Mouse (Mus musculus): ENCODE results near the gene Gpt2.

DNA sequence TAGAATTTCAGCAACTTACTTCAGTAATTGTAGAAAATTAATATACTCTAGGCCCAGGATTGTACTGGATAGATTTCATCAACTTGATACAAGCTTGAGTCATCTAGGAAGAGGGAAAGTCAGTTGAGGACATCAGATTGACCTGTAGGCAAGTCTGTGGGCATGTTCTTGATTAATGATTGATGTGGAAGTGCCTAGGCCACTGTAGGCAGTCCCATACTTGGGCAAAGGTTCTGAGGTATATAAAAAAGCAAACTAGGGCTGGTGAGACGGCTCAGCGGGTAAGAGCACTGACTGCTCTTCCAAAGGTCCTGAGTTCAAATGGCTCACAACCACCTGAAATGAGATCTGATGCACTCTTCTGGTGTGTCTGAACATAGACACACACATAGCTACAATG lies 75.4 kb downstream of the Gpt2 start:
- TF ChIP-seq CTCF (IDR thresholded peaks at IDR 0.05; ENCODE audit: extremely low read depth, insufficient read depth, insufficient read length, insufficient replicate concordance) (no peak), POLR2A (IDR thresholded peaks at IDR 0.05; ENCODE audit: low read depth, low read length) (no peak)
